Mouse (Mus musculus) left cerebral cortex, adult 6 months (tissue): Measurements from ENCODE around the gene Naip6. TPM values are rescaled to one million over a fixed set of nuclear protein-coding genes. Genes with fewer than 3 reads are reported as not detected.

Source experiments
- long read RNA-seq, 2 experiments: library from polyadenylated mRNA; unstranded; transcript quantifications; one replicate each; pipeline ENCODE4 v2.0.0; 2019 to 2020
- polyA plus RNA-seq: library from polyadenylated mRNA; unstranded; fragments of <200 nt; fragmentation: Nextera tagmentation; gene quantifications from 2 replicates; pipeline ENCODE4 v1.2.3, GENCODE M21; 2021

Gene Naip6
- polyA plus RNA-seq, result 0.03 and 0.06 TPM in 2 replicates
- long read RNA-seq, experiment 1, result 0 reads
- long read RNA-seq, experiment 2, result 0 reads

GRCm38 (mm10) chr13:100317256-100317893 lies at the start of gene Naip6:
Gene Naip6 (minus strand): TSS chr13:100317674.

GRCm38 (mm10) chr13:100246223-100246622 lies 71.3 kb downstream of the Naip6 start, which contains the start of gene Naip5:
Gene Naip5 (minus strand): TSS chr13:100246323.

Other genes with a start within 250 kb of the Naip6 start
- 4.8 and 6.7 TPM in 2 replicates for gene Bdp1, start 213.6 kb downstream of the Naip6 start, polyA plus RNA-seq
- 69.4 and 71.0 TPM in 2 replicates for gene Serf1, start 209.7 kb downstream of the Naip6 start, polyA plus RNA-seq
- 8.7 and 19.7 TPM in 2 replicates for gene Smn1, start 192.8 kb downstream of the Naip6 start, polyA plus RNA-seq
- 0.34 and 0.44 TPM in 2 replicates for gene Naip2, start 115.6 kb downstream of the Naip6 start, polyA plus RNA-seq
- 0.03 and 0.09 TPM in 2 replicates for gene Naip5, start 71.4 kb downstream of the Naip6 start, polyA plus RNA-seq
- gene Naip1, start 135.2 kb upstream of the Naip6 start, polyA plus RNA-seq, result not detected in 2 replicates
- 23.2 and 28.8 TPM in 2 replicates for gene Gtf2h2, start 174.9 kb upstream of the Naip6 start, polyA plus RNA-seq
- gene Ocln, start 235.0 kb upstream of the Naip6 start, polyA plus RNA-seq, result 4.1 and 4.5 TPM in 2 replicates